Mouse (Mus musculus): ENCODE data around the gene Igf2bp2.

DNA sequence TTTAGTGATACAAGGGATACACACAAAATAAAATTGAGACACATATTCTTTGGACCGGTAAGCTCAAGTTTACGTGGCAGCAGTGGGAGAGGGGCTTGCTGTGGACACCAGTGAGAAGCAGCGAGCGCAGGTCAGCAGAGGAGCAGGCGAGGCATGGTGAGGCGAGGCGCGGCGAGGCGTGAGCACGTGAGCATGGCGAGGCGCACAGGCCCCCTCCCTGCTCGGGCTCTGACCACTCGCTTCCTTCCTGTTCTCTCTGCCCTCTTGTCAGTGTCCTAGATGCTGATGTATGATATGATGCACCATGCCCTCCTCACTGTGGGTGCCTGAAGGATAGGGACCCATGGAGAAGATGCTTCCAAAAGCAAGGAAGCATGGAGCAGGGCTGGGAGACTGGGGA, 43.6 kb downstream of the Igf2bp2 start:
- no peak for TF ChIP-seq CTCF (IDR thresholded peaks at IDR 0.05; ENCODE audit: low read depth)
- TF ChIP-seq EP300 (IDR thresholded peaks at IDR 0.05; ENCODE audit: low read depth), result no peak

Measured in liver, postnatal 0 days (tissue).